Mouse (Mus musculus): ENCODE measurements around the gene N4bp2l1.
"Not testable (repeated sequence)": the region's sequence is repeated elsewhere in the genome, so short reads cannot be mapped to it uniquely, and the experiment has no call there.

N4bp2l1 gene

GRCm38 (mm10) chr5:150597088-150597487 lies at the start of gene N4bp2l1:
TSS of gene N4bp2l1 (minus strand) at chr5:150597188.
- DNase-seq (ENCODE audit: low spot score): no peak

- DNase-seq (ENCODE audit: low spot score): no peak
Observed at GRCm38 (mm10) chr5:150644926-150645325, 47.9 kb upstream of the N4bp2l1 start.

GRCm38 (mm10) chr5:150643390-150643789 lies 46.4 kb upstream of the N4bp2l1 start:
- DNase-seq (ENCODE audit: low spot score): not testable (repeated sequence)

GRCm38 (mm10) chr5:150641440-150641839 lies 44.5 kb upstream of the N4bp2l1 start:
- DNase-seq (ENCODE audit: low spot score): no peak

GRCm38 (mm10) chr5:150629692-150630091 lies 32.7 kb upstream of the N4bp2l1 start:
- DNase-seq (ENCODE audit: low spot score): peak; percentile 75

- DNase-seq (ENCODE audit: low spot score): no peak
Observed at GRCm38 (mm10) chr5:150629272-150629671, 32.3 kb upstream of the N4bp2l1 start.

GRCm38 (mm10) chr5:150625528-150625927 lies 28.5 kb upstream of the N4bp2l1 start:
- no peak for DNase-seq (ENCODE audit: low spot score)

- no peak for DNase-seq (ENCODE audit: low spot score)
Observed at GRCm38 (mm10) chr5:150622792-150623191, 25.8 kb upstream of the N4bp2l1 start.

- no peak for DNase-seq (ENCODE audit: low spot score)
Observed at GRCm38 (mm10) chr5:150621592-150621991, 24.6 kb upstream of the N4bp2l1 start.

- no peak for DNase-seq (ENCODE audit: low spot score)
Observed at GRCm38 (mm10) chr5:150620588-150621135, 23.7 kb upstream of the N4bp2l1 start.

GRCm38 (mm10) chr5:150618599-150619355 lies 21.8 kb upstream of the N4bp2l1 start:
- DNase-seq (ENCODE audit: low spot score): no peak

- DNase-seq (ENCODE audit: low spot score): no peak
Observed at GRCm38 (mm10) chr5:150616731-150617130, 19.7 kb upstream of the N4bp2l1 start.

- no peak for DNase-seq (ENCODE audit: low spot score)
Observed at GRCm38 (mm10) chr5:150616216-150616615, 19.2 kb upstream of the N4bp2l1 start.

- no peak for DNase-seq (ENCODE audit: low spot score)
Observed at GRCm38 (mm10) chr5:150614054-150614453, 17.1 kb upstream of the N4bp2l1 start.

GRCm38 (mm10) chr5:150611697-150612096 lies 14.7 kb upstream of the N4bp2l1 start:
- DNase-seq (ENCODE audit: low spot score): no peak

GRCm38 (mm10) chr5:150611136-150611535 lies 14.1 kb upstream of the N4bp2l1 start:
- DNase-seq (ENCODE audit: low spot score): no peak

- DNase-seq (ENCODE audit: low spot score): no peak
Observed at GRCm38 (mm10) chr5:150607631-150608030, 10.6 kb upstream of the N4bp2l1 start.

GRCm38 (mm10) chr5:150606131-150606530 lies 9.1 kb upstream of the N4bp2l1 start:
- no peak for DNase-seq (ENCODE audit: low spot score)

GRCm38 (mm10) chr5:150601441-150602230 lies 4.6 kb upstream of the N4bp2l1 start:
- no peak for DNase-seq (ENCODE audit: low spot score)

GRCm38 (mm10) chr5:150600554-150601440 lies 3.8 kb upstream of the N4bp2l1 start:
- no peak for DNase-seq (ENCODE audit: low spot score)

GRCm38 (mm10) chr5:150599301-150600294 lies 2.6 kb upstream of the N4bp2l1 start:
- peak; percentile 51 for DNase-seq (ENCODE audit: low spot score)

Data from adipocyte (in vitro differentiated cells).